Mouse (Mus musculus): ENCODE results near the gene Cnep1r1.

Gene Cnep1r1

DNA sequence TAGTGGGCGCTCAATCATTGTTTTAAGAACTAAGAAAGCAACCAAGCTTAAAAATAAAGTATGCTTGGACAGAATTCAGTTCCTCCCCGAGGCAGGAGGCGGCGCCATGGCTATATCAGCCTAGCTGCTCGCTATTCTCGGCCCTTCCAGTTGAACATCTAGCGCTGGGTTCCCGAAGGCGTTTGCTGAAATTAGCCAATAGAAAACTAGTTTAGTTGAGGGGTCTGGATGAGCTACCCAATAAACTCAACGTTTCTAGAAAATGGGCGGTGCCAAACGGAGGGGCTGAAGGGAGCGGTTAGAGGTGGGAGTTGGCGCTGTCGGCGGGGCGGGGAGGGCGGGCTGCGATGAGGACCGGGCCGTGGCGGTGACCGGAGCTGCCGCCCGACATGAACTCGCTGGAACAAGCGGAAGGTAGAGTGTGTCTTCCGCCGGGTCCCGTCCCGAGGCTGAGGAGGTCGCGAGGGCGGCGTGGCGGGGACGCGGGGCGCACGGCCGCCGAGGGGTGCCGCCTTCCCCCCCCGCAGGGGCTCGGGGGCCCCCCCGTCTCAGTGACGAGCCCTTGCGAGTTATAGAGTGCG lies at the start of gene Cnep1r1:
Gene Cnep1r1 (plus strand): TSS at position 314 of the 581 bp plus-strand sequence.
- in situ Hi-C loops (cut with MboI, MseI): no loop called here

DNA sequence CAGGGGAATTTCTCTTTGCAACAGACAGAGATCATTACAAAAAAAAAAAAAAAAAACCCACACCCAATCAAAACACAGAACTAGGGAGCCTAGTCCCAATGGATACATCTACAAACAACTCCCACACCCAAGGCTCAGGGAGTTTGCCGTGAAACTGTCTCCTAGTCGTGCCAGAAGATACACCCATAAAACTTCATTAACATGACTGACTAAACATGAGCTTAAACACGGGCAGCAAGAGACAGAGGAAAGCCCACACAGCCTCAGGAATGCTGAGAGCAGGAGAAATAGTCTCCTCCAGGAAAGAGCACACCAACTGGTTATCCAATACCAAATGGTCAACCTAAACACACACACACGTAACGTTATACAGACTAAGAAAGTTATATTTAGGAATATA lies 36.4 kb upstream of the Cnep1r1 start:
- in situ Hi-C loops (cut with MboI, MseI): no loop called here

DNA sequence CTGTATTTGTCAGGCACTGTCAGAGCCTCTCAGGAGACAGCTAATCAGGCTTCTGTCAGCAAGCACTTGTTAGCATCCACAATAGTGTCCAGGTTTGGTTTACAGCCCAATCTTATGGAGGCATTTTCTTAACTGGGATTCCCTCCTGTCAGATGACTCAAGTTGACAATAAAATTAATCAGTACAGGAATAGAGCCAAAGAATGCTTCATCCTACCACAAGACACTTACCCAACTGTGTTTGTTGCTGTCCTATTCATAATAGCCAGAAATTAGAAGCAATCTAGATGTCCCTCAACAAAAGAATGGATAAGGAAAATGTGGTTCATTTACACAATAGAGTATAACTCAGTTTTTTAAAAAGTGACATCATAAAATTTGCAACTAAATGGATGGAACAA lies 30.6 kb upstream of the Cnep1r1 start:
- in situ Hi-C loops (cut with MboI, MseI): no loop called here

DNA sequence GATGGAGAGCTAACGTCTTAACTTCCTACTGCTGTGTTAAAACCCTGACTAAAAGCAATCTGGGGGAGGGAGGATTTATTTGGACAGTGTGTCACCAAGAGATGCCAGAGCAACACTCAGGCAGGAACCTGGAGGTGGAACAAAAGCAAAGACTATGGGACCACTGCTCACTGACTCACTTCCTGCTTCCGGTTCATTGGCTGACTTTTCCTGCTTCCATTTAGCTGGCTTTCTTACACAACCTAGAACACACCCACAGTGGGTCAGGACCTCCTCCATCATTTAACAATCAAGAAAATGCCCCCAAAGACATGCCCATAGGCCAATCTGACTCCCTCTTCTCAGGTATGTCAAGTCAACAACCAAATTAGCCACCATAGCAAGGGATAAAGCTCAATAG lies 26.9 kb upstream of the Cnep1r1 start:
- in situ Hi-C loops (cut with MboI, MseI): no loop called here

DNA sequence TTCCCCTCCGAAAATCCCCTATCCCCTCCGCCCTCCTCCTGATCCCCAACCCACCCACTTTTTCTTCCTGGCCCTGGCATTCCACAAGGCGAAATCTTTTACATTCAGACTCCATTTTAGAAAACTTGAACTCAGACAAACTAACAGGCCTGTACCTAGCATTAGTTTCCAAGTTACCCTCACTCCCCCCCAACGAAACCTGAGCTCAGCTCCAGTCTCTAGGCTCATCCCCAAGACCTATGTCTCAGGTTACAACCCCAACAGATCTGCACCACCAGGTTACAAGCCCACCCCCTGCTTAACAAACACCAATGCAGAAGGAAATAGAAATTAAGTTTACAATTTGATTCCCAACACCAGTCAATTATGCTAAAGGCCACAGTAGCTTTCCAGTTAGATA lies 25.2 kb upstream of the Cnep1r1 start:
- in situ Hi-C loops (cut with MboI, MseI): no loop called here

DNA sequence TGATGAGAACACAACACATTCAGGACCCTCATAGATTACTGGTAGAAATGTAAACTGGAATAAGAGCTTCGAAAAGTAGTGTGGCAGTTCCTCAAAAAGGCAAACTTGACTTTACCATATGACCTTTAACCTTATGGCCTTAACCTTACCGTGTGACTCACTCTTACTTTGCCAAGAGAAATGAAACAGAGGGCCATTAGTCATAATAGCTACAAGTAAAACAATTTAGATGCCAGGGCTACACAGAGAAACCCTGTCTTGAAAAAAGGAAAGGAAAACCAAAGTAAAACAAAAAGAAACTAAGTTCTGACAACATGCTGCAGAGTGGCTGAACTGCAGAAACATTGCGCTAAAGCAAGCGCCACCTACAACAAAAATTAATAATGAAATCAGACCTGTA lies 19.7 kb upstream of the Cnep1r1 start:
- in situ Hi-C loops (cut with MboI, MseI): no loop called here

DNA sequence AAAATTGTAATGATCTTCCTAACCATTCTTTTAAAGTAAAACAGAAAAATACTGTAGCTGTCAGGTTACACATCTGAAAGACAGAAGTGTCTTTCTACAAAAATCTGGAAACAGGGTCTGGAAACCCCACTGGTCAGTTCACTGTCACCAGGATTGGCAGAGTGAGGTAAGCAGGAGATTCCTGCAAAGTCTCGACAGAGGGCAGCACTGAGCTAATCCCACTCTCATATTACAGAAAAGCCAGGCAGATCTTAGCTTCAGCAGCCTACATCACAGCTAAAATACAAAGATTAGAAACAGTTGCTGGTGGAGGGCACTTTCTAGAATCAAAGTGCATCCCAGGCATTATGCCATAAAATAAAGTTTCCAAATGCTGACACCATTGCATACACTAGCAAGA lies 19.0 kb upstream of the Cnep1r1 start:
- in situ Hi-C loops (cut with MboI, MseI): no loop called here

DNA sequence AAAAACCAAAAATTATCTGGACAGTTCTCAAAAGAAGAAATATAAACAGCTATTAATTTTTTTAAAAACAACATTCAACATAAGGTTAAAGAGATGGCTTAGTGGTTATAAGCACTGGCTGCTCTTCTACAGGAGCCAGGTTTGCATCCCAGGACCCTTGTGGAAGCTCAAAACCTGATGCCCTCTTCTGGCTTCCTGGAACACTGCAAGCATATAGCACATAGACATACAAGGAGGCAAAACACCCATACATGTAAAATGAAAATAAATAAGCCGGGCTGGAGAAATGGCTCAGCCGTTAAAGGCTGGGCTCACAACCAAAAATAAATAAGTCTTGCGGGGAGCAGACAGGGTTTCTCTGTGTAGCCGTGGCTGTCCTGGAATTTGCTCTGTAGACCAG lies 9.3 kb upstream of the Cnep1r1 start:
- in situ Hi-C loops (cut with MboI, MseI): no loop called here

DNA sequence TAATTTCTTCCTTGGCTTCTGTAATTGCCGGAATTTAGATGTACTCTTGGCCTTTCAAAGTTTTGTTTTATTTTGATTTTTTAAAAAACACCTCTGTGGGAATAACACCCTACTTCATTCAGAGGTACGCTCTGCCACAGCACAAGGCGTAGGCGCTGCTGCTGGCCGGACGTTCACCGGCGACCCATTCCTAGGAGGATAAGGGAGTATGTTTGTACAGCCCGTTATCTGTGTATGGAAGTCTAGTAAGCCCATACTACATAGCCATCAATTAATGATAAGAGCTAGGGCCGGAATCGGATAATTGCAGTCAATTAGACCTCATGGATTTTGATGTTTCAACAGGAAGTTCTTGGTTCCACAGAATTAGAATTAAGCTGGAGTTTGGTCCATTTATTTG lies 507 bp downstream of the Cnep1r1 start:
- in situ Hi-C loops (cut with MboI, MseI): no loop called here

DNA sequence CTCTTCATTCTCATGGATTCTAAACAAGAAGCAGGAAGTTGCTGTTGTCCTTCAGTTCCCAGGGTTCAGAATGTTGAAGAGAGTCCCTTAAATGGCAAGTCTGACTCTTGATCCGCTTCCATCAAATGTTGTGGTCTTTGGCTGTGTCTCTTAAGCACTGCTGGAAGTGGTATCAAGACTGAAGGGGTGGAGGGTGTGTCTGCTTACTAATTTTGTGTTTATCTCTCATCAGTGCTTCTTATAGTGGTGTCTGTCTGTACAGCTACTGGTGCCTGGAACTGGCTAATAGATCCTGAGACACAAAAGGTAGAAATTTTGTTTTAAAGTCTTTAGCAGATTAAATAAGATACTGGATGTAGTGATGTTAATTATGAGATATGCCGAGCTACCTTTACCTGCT lies 6.3 kb downstream of the Cnep1r1 start:
- in situ Hi-C loops (cut with MboI, MseI): no loop called here

DNA sequence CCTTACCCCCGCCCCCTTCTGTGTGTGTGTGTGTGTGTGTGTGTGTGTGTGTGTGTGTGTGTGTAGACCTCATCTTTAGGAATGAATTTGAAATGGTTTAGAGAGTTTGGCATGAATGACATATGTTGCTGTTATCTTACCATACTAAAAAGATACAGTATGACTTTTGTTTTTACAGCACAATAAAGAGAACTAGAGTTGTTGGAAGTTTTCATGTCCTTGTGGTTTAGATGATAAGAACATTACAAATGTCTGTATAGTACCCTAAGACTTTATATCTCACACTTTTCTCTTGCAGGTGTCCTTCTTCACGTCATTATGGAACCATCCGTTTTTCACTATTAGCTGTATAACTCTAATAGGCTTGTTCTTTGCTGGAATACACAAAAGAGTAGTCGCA lies 10.8 kb downstream of the Cnep1r1 start:
- in situ Hi-C loops (cut with MboI, MseI): no loop called here

DNA sequence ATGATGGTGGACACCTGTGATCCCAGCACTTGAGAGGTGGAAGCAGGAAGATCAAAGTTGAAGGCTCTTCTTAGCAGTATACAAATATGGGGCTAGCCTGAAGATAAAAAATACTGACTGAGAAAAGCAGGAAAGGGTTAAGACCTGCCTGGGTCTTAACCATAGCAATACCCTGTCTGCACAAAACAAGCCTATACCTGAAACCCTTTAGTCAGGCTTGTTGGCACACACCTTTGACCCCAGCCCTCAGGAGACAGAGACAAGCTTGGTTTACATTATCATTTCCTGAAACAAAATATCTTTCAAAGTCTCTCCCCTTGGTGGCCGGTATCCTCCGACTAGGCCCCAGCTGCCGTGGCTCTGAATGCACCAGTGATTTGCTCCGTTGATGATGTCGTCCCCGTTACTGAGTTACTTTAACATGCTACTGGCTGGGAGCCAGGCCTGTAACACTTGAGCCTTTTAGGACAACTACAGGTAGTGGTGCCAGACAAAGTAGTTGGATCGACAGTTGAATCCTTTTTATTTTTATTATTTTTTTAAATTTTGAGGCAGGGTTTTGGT lies 12.3 kb downstream of the Cnep1r1 start:
- in situ Hi-C loops (cut with MboI, MseI): no loop called here

DNA sequence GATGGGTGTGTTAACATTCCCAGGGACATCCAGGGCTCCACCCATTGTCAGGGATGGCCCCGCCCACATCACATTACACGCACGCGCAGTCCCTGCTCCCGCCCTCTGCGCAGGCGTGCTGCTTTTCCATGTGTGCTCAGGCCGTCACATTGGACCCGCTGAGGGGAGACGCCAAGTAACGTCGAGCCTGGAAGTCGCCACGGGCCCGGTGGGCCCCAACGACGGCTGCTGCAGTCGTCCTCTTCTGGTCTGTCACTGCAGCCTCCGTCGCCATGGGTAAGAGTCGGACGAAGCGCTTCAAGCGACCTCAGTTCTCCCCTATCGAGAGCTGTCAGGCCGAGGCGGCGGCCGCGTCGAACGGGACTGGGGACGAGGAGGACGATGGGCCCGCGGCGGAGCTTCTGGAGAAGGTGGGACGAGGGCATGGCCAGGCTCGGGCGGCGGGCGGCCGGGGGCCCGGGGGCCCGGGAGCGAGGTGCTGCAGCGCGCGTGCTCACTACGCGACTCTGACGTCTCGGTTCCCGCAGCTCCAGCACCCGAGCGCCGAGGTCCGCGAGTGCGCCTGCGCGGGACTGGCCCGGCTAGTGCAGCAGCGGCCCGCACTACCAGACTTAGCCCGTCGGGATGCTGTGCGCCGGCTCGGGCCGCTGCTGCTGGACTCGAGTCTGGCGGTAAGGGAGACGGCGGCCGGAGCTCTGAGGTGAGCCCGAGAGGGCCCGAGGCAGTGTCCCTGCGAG lies 19.3 kb downstream of the Cnep1r1 start, which contains the start of gene Heatr3:
Gene Heatr3 (plus strand): TSS at position 108 of the 737 bp plus-strand sequence.
- in situ Hi-C loops (cut with MboI, MseI): no loop called here

DNA sequence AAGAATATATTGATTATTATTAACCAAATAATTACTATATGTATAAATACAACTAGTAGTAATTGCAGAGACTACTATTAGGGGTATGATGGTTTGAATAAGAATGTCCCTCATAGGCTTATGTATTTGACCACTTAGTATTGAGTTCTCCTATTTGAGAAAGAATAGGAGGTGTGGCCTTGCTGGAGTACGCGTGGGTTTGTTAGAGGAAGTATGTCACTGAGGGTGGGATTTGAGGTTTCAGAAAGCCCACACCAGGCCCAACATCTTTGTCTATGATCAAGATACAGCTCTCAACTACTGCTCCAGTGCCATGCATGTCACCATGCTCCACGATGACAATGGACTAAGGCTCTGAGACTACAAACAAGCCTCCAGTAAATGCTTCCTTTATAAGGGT lies 20.7 kb downstream of the Cnep1r1 start:
- in situ Hi-C loops (cut with MboI, MseI): no loop called here

DNA sequence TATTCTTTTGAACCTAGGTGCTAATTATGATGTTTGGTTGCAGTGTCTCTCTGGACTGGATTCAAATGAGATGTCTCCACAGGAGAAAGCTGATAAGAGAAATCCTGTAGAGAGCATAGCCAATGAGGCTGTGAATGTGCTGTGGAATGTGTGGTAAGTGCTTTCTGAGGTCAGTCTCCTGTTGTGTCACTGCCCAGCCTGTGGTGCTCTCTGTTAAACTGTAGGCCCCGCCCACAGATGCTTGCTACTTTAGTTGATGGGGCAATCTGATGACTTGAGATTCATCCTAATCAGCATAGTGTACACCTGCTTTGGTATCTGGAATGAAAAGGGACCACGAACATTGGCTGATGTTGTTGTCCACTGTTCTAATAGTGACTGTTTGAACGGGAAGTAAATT lies 23.1 kb downstream of the Cnep1r1 start:
- in situ Hi-C loops (cut with MboI, MseI): no loop called here

DNA sequence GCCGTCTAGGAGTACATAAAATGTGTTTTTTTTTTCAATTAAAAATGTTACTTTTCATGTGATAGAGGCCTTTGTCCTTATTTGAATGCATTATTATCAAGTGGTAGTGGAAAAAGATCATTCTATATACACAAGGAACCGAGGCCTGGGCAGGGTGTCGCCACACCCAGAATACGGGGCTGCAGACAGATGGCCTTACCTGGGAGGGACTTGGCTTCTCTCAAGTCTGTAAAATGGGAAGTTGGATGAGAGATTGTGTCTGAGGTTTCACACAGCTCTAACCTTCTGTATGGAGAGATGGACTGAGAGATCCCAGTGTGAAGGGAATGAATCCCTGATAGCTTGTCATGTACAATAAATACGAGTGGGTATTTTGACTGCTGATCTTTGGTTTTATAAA lies 25.5 kb downstream of the Cnep1r1 start:
- in situ Hi-C loops (cut with MboI, MseI): no loop called here

DNA sequence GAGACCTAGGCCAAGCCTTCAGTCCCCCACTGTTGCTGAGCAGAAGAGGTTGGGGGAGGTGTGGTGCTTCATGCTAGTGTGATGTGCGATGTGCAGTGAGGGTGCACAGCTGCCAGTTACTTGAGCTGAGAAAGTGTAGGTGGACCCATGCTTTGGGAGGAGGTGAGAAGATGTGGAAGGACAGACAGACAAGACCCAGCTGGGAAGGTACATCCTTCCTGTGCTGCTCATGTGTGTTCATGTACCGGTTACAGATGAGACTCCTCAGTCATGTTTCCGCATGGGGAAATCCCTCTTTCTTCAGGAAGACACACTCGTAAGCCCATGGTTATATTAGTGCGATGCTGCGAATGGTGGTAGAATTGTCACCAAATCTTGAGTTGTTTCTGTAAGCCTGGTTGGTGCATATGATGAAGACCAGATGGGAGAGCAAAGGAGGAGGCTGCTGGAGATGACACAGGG lies 32.4 kb downstream of the Cnep1r1 start:
- in situ Hi-C loops (cut with MboI, MseI): no loop called here

DNA sequence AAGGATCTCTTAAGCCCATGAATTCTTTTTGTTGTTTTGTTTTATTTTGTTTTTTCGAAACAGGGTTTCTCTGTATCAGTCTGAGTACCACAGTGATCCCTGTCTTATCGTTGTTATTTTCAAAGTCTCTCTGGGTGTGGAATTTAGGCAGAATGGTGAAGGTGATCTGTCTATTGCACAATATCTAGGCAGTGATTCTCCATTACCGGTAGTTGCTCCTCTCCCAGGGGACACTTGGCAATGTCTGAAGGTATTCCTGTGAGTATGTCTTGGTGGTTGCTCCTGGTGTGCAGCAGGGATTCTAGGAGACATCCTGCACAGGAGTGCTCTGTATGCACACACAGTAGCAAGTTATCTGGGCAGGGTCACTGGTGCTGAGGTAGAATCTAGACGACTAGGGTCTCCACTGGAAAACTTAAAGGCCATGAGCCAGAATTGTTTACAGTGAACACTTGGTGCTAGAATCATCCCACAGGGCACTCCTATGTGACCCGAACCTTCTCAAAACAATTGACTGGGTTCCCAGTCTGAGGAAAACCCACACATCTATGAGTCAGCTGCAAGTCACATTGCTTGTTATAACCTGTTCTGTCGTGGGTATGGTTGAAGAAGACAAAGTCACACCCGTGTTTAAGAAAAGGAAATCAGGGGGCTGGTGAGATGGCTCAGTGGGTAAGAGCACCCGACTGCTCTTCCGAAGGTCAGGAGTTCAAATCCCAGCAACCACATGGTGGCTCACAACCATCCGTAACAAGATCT lies 41.8 kb downstream of the Cnep1r1 start:
- in situ Hi-C loops (cut with MboI, MseI): loop anchor here in 1 of 2 experiments (5.0 kb wide), 1 partner anchor 77 kb away; no protein-coding TSS in a partner anchor

DNA sequence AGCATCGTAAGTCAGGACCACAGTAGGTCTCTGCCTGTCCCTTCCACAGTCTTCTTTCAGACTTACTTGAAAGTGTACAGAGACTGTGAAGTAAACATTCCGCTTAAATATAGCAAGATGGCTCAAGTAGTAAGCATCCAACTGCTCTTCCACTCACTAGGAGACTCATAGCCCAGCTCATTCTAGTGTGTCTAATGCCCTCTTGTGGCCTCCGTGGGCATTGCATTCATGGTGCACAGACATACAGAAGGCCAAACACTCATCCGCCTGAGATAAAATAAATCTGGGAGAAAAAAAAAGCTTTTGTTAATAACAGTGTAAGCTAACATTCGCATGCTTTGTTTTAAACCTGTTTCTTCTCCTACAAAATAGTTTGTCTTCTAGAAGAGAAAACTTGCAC lies 42.9 kb downstream of the Cnep1r1 start:
- in situ Hi-C loops (cut with MboI, MseI): loop anchor here in 1 of 2 experiments (5.0 kb wide), 1 partner anchor 76 kb away; no protein-coding TSS in a partner anchor

DNA sequence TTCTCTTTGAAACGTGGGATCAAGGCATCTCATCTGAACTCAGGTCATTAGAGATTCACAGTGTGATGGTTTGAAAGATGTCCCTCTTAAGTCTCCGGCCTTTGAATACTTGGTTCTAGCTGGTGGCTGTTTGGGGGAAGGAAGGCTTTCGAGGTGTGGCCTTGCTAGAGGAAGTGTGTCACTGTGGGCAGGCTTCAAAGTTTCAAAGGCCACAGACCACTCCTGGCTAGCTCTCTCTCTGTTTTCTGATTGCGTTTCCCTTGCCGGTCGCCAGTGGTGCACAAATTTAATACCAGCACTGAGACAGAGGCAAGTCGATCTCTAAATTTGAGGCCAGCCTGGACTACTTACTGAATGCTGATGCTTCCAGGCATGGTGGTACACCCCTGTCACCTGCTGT lies 56.7 kb downstream of the Cnep1r1 start:
- in situ Hi-C loops (cut with MboI, MseI): no loop called here

DNA sequence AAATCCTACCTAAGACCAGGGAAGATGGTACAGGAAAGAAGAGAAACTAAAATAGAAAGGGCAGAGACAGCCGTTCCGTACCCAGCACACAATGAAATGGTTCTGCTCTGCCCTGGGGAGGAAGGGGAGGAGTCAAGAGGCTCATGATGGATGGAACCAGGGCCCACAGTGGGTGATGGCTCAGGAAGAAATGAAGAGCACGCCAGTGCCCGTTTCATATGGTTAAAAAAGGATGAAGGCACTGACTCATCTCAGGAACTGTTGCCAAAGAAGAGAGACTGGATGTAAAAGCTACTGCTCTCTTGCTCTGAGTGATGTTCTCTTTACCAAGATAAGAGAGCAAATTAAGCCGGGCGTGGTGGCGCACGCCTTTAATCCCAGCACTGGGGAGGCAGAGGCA lies 58.7 kb downstream of the Cnep1r1 start:
- in situ Hi-C loops (cut with MboI, MseI): no loop called here

DNA sequence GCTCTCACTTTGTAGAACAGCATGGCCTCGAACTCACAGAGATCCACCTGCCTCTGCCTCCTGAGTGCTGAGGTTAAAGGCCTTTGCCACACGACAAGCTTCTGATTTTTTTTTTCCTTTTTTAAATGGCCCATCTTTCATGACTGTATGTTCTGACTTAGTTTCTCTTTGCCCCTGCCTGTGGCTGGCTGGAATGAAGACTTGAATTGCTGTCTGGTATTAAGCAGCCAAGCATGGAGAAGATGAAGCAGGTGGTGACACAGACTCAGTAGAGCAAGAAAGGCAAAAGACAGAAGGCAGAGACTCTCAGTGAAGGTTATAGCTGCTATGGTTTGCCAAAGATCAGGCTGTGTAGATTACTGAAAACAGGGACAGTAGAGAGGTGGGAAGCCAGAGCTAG lies 64.6 kb downstream of the Cnep1r1 start:
- in situ Hi-C loops (cut with MboI, MseI): no loop called here

Data from T-helper 17 cell (primary cell).